Mouse (Mus musculus): ENCODE data around the gene Scn1b. TPM values are rescaled to one million over a fixed set of nuclear protein-coding genes. Genes with fewer than 3 reads are reported as not detected.

The Scn1b gene
- total and polyA plus RNA-seq, 2 experiments from 2014 or later: 26.7 to 29.8 TPM

- TF ChIP-seq CTCF (IDR thresholded peaks at IDR 0.05; ENCODE audit: low read depth): no peak
- peak; percentile 32 for DNase-seq
- peak overlapping the region; percentile 98 for H3K27ac ChIP-seq (ENCODE audit: low read depth, low read length)
- ATAC-seq: no peak
- peak overlapping the region; percentile 99 for H3K9ac ChIP-seq
- peak overlapping the region; percentile 95 for H3K4me3 ChIP-seq (ENCODE audit: low read depth, low read length)
- H3K9me3 ChIP-seq (ENCODE audit: low read length): no peaks in the 10 kb centered on the region
- WGBS: 12% methylated on average over 9 of the region's 9 CpGs
- peak overlapping the region; percentile 79 for H3K4me2 ChIP-seq (ENCODE audit: low read depth)
- H3K27me3 ChIP-seq (ENCODE audit: insufficient read depth, low read length): no peaks in the 10 kb centered on the region
- peaks cover 17% of the 10 kb centered on the region for H3K4me1 ChIP-seq (ENCODE audit: insufficient read depth)
- peaks cover 7% of the 10 kb centered on the region; the same call in 1 of the 2 replicates for H3K36me3 ChIP-seq (ENCODE audit: insufficient read depth)
Observed at GRCm38 (mm10) chr7:31149271-31149670, 22.5 kb upstream of the Scn1b start.

- Histone ChIP-seq H3K9ac (peak overlapping the region; percentile 99), H3K27me3 (ENCODE audit: insufficient read depth, low read length) (no peaks in the 10 kb centered on the region), H3K36me3 (ENCODE audit: insufficient read depth) (peaks cover 11% of the 10 kb centered on the region; the same call in 1 of the 2 replicates), H3K27ac (ENCODE audit: low read depth, low read length) (peak overlapping the region; percentile 98), H3K4me2 (ENCODE audit: low read depth) (peak overlapping the region; percentile 79), H3K4me3 (ENCODE audit: low read depth, low read length) (peak overlapping the region; percentile 95), H3K9me3 (ENCODE audit: low read length) (no peaks in the 10 kb centered on the region), H3K4me1 (ENCODE audit: insufficient read depth) (peaks cover 17% of the 10 kb centered on the region)
- no peak for TF ChIP-seq CTCF (IDR thresholded peaks at IDR 0.05; ENCODE audit: low read depth)
- DNase-seq: peak; percentile 35
- ATAC-seq: peak; percentile 8; the same call in 1 of the 2 replicates
- WGBS: 6% methylated on average over 9 of the region's 9 CpGs
Observed at GRCm38 (mm10) chr7:31148756-31149155, 22.0 kb upstream of the Scn1b start.

GRCm38 (mm10) chr7:31148086-31148485, 21.3 kb upstream of the Scn1b start:
- Histone ChIP-seq H3K9me3 (ENCODE audit: low read length) (no peaks in the 10 kb centered on the region), H3K4me1 (ENCODE audit: insufficient read depth) (peaks cover 17% of the 10 kb centered on the region), H3K4me2 (ENCODE audit: low read depth) (peak overlapping the region; percentile 79), H3K36me3 (ENCODE audit: insufficient read depth) (peaks cover 18% of the 10 kb centered on the region), H3K9ac (peak overlapping the region; percentile 99), H3K27me3 (ENCODE audit: insufficient read depth, low read length) (no peaks in the 10 kb centered on the region), H3K4me3 (ENCODE audit: low read depth, low read length) (peak overlapping the region; percentile 95), H3K27ac (ENCODE audit: low read depth, low read length) (peak overlapping the region; percentile 98; the same call in 1 of the 2 replicates)
- DNase-seq (no peak), ATAC-seq (no peak)
- TF ChIP-seq CTCF (IDR thresholded peaks at IDR 0.05; ENCODE audit: low read depth): no peak
- WGBS: 47% methylated on average over 3 of the region's 3 CpGs

GRCm38 (mm10) chr7:31145596-31146160, 18.9 kb upstream of the Scn1b start:
- no peaks in the 10 kb centered on the region for H3K27me3 ChIP-seq (ENCODE audit: insufficient read depth, low read length)
- no peak for TF ChIP-seq CTCF (IDR thresholded peaks at IDR 0.05; ENCODE audit: low read depth)
- H3K4me2 ChIP-seq (ENCODE audit: low read depth): no peak overlapping the region
- no peak overlapping the region for H3K27ac ChIP-seq (ENCODE audit: low read depth, low read length)
- peaks cover 11% of the 10 kb centered on the region for H3K4me1 ChIP-seq (ENCODE audit: insufficient read depth)
- DNase-seq: no peak
- H3K36me3 ChIP-seq (ENCODE audit: insufficient read depth): peaks cover 42% of the 10 kb centered on the region
- WGBS: 87% methylated on average over 12 of the region's 12 CpGs
- H3K9me3 ChIP-seq (ENCODE audit: low read length): no peaks in the 10 kb centered on the region
- no peak overlapping the region for H3K9ac ChIP-seq
- ATAC-seq: no peak
- no peak overlapping the region for H3K4me3 ChIP-seq (ENCODE audit: low read depth, low read length)

GRCm38 (mm10) chr7:31144886-31145285, 18.1 kb upstream of the Scn1b start:
- H3K9me3 ChIP-seq (ENCODE audit: low read length): no peaks in the 10 kb centered on the region
- H3K36me3 ChIP-seq (ENCODE audit: insufficient read depth): peaks cover 50% of the 10 kb centered on the region
- peaks cover 11% of the 10 kb centered on the region for H3K4me1 ChIP-seq (ENCODE audit: insufficient read depth)
- H3K27ac ChIP-seq (ENCODE audit: low read depth, low read length): no peak overlapping the region
- H3K4me2 ChIP-seq (ENCODE audit: low read depth): no peak overlapping the region
- no peak overlapping the region for H3K9ac ChIP-seq
- peak; percentile 40 for TF ChIP-seq CTCF (IDR thresholded peaks at IDR 0.05; ENCODE audit: low read depth)
- no peaks in the 10 kb centered on the region for H3K27me3 ChIP-seq (ENCODE audit: insufficient read depth, low read length)
- no peak overlapping the region for H3K4me3 ChIP-seq (ENCODE audit: low read depth, low read length)
- ATAC-seq (no peak), DNase-seq (no peak)
- 97% methylated on average over 16 of the region's 16 CpGs for WGBS

- no peaks in the 10 kb centered on the region for H3K4me1 ChIP-seq (ENCODE audit: insufficient read depth)
- H3K4me3 ChIP-seq (ENCODE audit: low read depth, low read length): no peak overlapping the region
- H3K36me3 ChIP-seq (ENCODE audit: insufficient read depth): peaks cover 85% of the 10 kb centered on the region
- DNase-seq (no peak), ATAC-seq (no peak)
- 96% methylated on average over 10 of the region's 10 CpGs for WGBS
- H3K9ac ChIP-seq: no peak overlapping the region
- no peaks in the 10 kb centered on the region for H3K9me3 ChIP-seq (ENCODE audit: low read length)
- H3K27me3 ChIP-seq (ENCODE audit: insufficient read depth, low read length): no peaks in the 10 kb centered on the region
- no peak overlapping the region for H3K4me2 ChIP-seq (ENCODE audit: low read depth)
- H3K27ac ChIP-seq (ENCODE audit: low read depth, low read length): no peak overlapping the region
- no peak for TF ChIP-seq CTCF (IDR thresholded peaks at IDR 0.05; ENCODE audit: low read depth)
Observed at GRCm38 (mm10) chr7:31140941-31141340, 14.1 kb upstream of the Scn1b start.

GRCm38 (mm10) chr7:31140302-31140701, 13.5 kb upstream of the Scn1b start:
- Histone ChIP-seq H3K27ac (ENCODE audit: low read depth, low read length) (no peak overlapping the region), H3K27me3 (ENCODE audit: insufficient read depth, low read length) (no peaks in the 10 kb centered on the region), H3K4me3 (ENCODE audit: low read depth, low read length) (no peak overlapping the region), H3K36me3 (ENCODE audit: insufficient read depth) (peaks cover 89% of the 10 kb centered on the region), H3K9ac (no peak overlapping the region), H3K4me1 (ENCODE audit: insufficient read depth) (no peaks in the 10 kb centered on the region), H3K4me2 (ENCODE audit: low read depth) (no peak overlapping the region), H3K9me3 (ENCODE audit: low read length) (no peaks in the 10 kb centered on the region)
- WGBS: 96% methylated on average over 4 of the region's 4 CpGs
- ATAC-seq: no peak
- no peak for TF ChIP-seq CTCF (IDR thresholded peaks at IDR 0.05; ENCODE audit: low read depth)
- no peak for DNase-seq

All from forebrain, postnatal 0 days (tissue).